Mouse (Mus musculus) intestine, postnatal 0 days (tissue): ENCODE results near the gene Acadm. TPM values are rescaled to one million over a fixed set of nuclear protein-coding genes. Genes with fewer than 3 reads are reported as not detected.

Experiments
- ATAC-seq: fragments of 200-750 bp; cut with Nextera tagmentation; 2 replicates; pipeline ENCODE4 v1.8.0; 2017; ENCODE audit warnings: mild to moderate bottlenecking, moderate TSS enrichment, moderate library complexity
- H3K27ac ChIP-seq: fragments of 300-500 bp; sonication (generic); 2 replicates; pipeline ENCODE4 v1.5.1; 2014; ENCODE audit warnings: mild to moderate bottlenecking, low read depth, low read length, moderate library complexity
- H3K27me3 ChIP-seq: fragments of 300-500 bp; sonication (generic); replicated peaks from 2 replicates; pipeline ENCODE4 v1.6.1; 2014; ENCODE audit warnings: low read length, mixed read lengths; ENCODE audit not compliant: control insufficient read depth, insufficient read depth
- H3K36me3 ChIP-seq: fragments of 300-500 bp; sonication (generic); 2 replicates; pipeline ENCODE4 v1.6.1; 2014; ENCODE audit warnings: mild to moderate bottlenecking, moderate library complexity; ENCODE audit not compliant: control insufficient read depth, insufficient read depth
- H3K4me1 ChIP-seq: fragments of 300-500 bp; sonication (generic); replicated peaks from 2 replicates; pipeline ENCODE4 v1.6.1; 2014; ENCODE audit warnings: antibody characterized with exemption, low read length, mixed read lengths; ENCODE audit not compliant: control insufficient read depth, insufficient read depth
- H3K4me2 ChIP-seq: fragments of 300-500 bp; sonication (generic); replicated peaks from 2 replicates; pipeline ENCODE4 v1.6.1; 2014; ENCODE audit warnings: low read depth, mild to moderate bottlenecking, moderate library complexity
- H3K4me3 ChIP-seq: fragments of 300-500 bp; sonication (generic); 2 replicates; pipeline ENCODE4 v1.5.1; 2014; ENCODE audit warnings: low read depth, low read length
- H3K9ac ChIP-seq: fragments of 300-500 bp; sonication (generic); 2 replicates; pipeline ENCODE4 v1.6.1; 2014; ENCODE audit warnings: mild to moderate bottlenecking, low read depth, low read length
- H3K9me3 ChIP-seq: fragments of 300-500 bp; sonication (generic); 2 replicates; pipeline ENCODE4 v1.6.1; 2016; ENCODE audit warnings: mixed run types; ENCODE audit not compliant: control insufficient read depth
- CTCF ChIP-seq: sonication (generic); IDR thresholded peaks from 2 replicates; pipeline ENCODE4 v1.5.1; 2016; ENCODE audit warnings: low read depth, mild to moderate bottlenecking, control low read depth, antibody characterized with exemption, moderate library complexity
- WGBS: fragments of 180-500 bp; shearing (Covaris S2); extraction: QIAGEN DNeasy Blood & Tissue Kit; methylation state at CpG from one replicate; pipeline ENCODE4 v1.1.7; 2014; 5-methylcytosine and 5-hydroxymethylcytosine counted together
- polyA plus RNA-seq: library from polyadenylated mRNA; unstranded; fragments of >200 nt; fragmentation: Nextera tagmentation; extraction: Ambion mirVana; gene quantifications from 2 replicates; pipeline ENCODE4 v1.2.1, GENCODE M21; 2015

Gene Acadm
- polyA plus RNA-seq, 1 experiment from 2014 or later: 148 TPM

- 91% methylated on average over 17 of the region's 17 CpGs for WGBS
- no peak for TF ChIP-seq CTCF
- Histone ChIP-seq H3K27ac (no peak overlapping the region), H3K9ac (no peak overlapping the region), H3K4me2 (no peak overlapping the region), H3K36me3 (peaks cover 59% of the 10 kb centered on the region), H3K9me3 (no peaks in the 10 kb centered on the region), H3K4me3 (no peak overlapping the region), H3K27me3 (no peaks in the 10 kb centered on the region), H3K4me1 (no peaks in the 10 kb centered on the region)
- no peak for ATAC-seq
These were observed 7.2 kb downstream of the Acadm start for GRCm38 (mm10) chr3:153937116-153937810.

- H3K36me3 ChIP-seq: peaks cover 58% of the 10 kb centered on the region
- 63% methylated on average over 9 of the region's 9 CpGs for WGBS
These were observed 8.6 kb downstream of the Acadm start for GRCm38 (mm10) chr3:153935878-153936277.

DNA sequence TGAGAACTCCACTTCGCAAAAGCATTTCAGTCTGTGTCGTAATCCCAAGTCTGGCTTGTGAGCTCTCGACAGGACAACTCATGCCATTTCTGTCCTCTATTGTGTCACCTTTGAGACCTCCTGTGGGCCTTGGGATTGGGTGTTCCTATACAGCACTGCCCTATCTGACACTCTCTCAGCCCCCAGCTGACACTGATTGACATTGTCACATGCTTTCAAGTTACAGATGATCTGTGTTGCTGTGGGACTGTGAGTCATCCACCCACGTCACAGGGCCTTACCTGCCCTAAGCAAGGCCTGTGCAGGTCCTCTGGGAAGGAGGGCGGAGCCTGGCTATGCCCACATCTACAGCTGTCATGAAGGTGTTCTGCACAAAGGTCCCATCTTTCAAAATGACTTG lies 12.0 kb downstream of the Acadm start:
- no peaks in the 10 kb centered on the region for H3K4me1 ChIP-seq
- H3K9ac ChIP-seq: no peak overlapping the region
- H3K4me3 ChIP-seq: no peak overlapping the region
- peak; percentile 90 for ATAC-seq
- 73% methylated on average over 5 of the region's 5 CpGs for WGBS
- peaks cover 59% of the 10 kb centered on the region for H3K36me3 ChIP-seq
- H3K27ac ChIP-seq: no peak overlapping the region
- no peaks in the 10 kb centered on the region for H3K9me3 ChIP-seq
- H3K27me3 ChIP-seq: no peaks in the 10 kb centered on the region
- H3K4me2 ChIP-seq: no peak overlapping the region
- no peak for TF ChIP-seq CTCF

More at GRCm38 (mm10) chr3:153935878-153936277, 8.6 kb downstream of the Acadm start:
- H3K4me3 ChIP-seq: no peak overlapping the region
- no peaks in the 10 kb centered on the region for H3K9me3 ChIP-seq
- H3K27me3 ChIP-seq: no peaks in the 10 kb centered on the region
- no peak overlapping the region for H3K9ac ChIP-seq
- H3K4me2 ChIP-seq: no peak overlapping the region
- no peak for TF ChIP-seq CTCF
- H3K4me1 ChIP-seq: no peaks in the 10 kb centered on the region
- peak overlapping the region; percentile 57 for H3K27ac ChIP-seq
- peak; percentile 64 for ATAC-seq

DNA sequence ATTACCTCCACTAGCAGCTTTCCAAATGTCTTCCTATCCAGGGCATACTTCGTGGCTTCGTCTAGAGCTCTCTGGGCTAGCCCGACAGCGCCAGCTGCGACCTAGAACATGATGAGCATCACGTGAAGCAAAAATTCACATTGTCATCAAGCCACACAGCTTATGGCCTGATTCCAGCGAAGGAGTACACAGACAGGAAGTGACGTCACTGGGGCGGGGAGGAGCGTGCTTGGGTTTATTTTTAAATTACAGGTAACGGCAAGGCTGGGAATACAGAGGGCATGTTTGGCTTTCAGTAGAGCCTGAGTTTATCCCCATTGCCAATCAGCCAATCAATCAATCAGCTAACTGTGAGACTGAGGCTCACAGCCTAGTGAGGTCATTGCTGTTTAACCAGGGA lies 14.9 kb downstream of the Acadm start:
- no peaks in the 10 kb centered on the region for H3K4me1 ChIP-seq
- H3K4me3 ChIP-seq: no peak overlapping the region
- 92% methylated on average over 11 of the region's 11 CpGs for WGBS
- no peak overlapping the region for H3K4me2 ChIP-seq
- peaks cover 55% of the 10 kb centered on the region for H3K36me3 ChIP-seq
- no peak for ATAC-seq
- no peak for TF ChIP-seq CTCF
- no peak overlapping the region for H3K27ac ChIP-seq
- H3K9me3 ChIP-seq: no peaks in the 10 kb centered on the region
- no peak overlapping the region for H3K9ac ChIP-seq
- no peaks in the 10 kb centered on the region for H3K27me3 ChIP-seq

DNA sequence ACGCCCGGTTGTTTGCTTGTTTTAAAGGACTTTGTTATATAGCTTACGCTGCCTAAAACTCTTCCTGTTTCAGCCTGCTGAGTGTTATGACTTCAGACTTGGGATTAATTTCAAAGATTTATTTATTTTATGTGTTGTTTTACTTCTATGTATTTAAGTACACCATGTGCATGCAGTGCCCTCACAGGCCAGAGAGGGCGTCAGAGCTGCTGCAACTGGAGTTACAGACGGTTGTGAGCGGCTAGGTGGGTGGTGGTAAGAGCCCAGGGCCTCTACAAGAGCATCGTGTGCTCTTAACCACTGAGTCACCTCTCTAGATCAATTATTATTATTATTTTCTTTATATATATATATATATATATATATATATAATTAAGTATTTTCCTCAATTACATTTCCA lies 18.1 kb downstream of the Acadm start:
- TF ChIP-seq CTCF: peak; percentile 16; the same call in 1 of the 2 replicates
- H3K4me1 ChIP-seq: no peaks in the 10 kb centered on the region
- 88% methylated on average over 7 of the region's 7 CpGs for WGBS
- H3K27me3 ChIP-seq: no peaks in the 10 kb centered on the region
- H3K9me3 ChIP-seq: no peaks in the 10 kb centered on the region
- H3K27ac ChIP-seq: no peak overlapping the region
- H3K4me2 ChIP-seq: no peak overlapping the region
- ATAC-seq: no peak
- no peak overlapping the region for H3K4me3 ChIP-seq
- H3K36me3 ChIP-seq: peaks cover 49% of the 10 kb centered on the region
- H3K9ac ChIP-seq: no peak overlapping the region

DNA sequence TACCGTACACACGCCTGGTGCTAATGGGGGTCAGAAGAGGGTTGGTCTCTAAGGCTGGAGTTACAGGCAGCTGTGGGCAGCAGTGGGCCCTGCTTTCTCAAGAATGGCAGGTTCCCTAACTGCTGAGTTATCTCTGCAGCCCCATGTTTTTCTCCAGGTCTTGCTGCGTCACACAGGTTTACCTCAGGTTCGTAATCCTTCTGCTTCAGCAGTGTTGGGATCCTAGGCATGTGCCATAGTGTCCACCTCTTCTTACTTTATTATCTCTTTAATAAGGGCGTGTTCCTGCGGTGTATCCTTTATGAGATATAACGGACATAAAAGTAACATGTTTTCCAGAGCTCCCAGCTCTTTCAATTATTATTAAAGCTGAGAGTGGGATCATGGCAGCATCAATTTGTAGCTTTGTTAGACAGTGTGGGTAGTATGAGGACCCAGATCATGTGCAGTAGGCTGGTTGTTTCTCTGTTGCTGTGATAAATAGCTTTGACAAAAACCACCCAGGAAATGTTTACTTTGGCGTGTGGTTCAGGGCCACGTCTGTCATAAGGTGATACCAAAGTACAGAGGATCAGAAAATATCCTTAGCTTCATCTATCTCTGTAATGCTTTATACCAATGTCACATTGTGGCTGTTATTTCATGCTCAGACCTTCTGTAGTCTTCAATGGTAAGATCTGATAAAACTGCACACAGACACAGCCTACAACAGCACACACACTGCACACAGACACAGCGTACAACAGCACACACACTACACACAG lies 23.1 kb downstream of the Acadm start:
- Histone ChIP-seq H3K4me3 (no peak overlapping the region), H3K9me3 (no peaks in the 10 kb centered on the region), H3K27me3 (no peaks in the 10 kb centered on the region), H3K36me3 (peaks cover 28% of the 10 kb centered on the region), H3K9ac (no peak overlapping the region), H3K4me2 (no peak overlapping the region), H3K27ac (no peak overlapping the region), H3K4me1 (no peaks in the 10 kb centered on the region)
- TF ChIP-seq CTCF: no peak
- ATAC-seq: no peak
- 78% methylated on average over 10 of the region's 10 CpGs for WGBS
